Mouse (Mus musculus): ENCODE results near the gene Abcc12.

The Abcc12 gene

DNA sequence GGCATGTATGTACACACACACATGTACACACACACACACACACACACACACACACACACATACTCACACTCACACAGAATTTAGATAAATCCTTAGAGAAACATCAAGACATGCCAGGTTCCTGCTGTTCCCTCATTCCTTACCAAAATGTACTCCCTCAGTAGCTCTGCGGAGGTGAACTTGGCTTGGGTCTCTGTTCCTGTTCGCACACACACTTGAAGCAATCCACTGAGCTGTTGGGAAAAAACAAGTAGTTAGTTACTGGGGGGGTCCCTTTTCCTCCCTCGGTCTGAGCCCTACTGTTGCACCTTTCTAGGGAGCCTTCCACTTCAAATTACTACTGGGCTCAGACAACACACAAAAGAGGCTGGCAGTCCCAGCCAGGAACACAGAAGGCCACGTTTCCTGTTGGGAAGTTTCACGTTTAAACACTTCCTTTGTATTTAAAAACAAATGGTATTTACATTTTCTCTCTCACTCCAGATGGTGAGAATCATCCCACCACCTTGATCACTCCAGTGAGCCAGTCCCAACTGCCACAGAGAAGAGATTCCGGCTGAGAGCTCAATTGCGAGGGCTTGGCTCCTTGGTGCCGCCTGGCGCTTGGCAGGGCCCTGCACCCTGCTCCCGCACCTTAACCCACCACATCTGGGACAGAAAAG is 68.2 kb downstream of the Abcc12 start:
- no peak for DNase-seq (ENCODE audit: low read depth)

DNA sequence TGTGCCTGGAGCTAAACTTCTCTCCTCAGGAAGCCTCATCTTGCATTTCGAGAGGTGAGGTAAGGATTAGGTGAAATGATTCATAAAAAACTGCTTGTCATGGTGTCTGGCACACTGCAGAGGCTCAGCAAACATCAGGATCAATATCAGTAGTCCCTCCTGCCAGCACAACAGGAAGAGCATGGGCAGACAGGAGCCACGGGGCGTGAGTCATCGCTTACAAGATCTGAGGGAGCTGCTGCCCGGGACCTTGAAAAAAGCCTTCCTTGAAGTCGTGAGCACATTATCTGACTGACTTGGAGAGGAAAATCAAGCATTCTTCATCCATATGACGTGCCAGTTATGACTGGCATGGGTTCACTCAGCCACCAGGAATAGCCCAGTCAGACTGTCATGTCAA is 79.1 kb downstream of the Abcc12 start:
- peak; percentile 66 for DNase-seq (ENCODE audit: low read depth)

DNA sequence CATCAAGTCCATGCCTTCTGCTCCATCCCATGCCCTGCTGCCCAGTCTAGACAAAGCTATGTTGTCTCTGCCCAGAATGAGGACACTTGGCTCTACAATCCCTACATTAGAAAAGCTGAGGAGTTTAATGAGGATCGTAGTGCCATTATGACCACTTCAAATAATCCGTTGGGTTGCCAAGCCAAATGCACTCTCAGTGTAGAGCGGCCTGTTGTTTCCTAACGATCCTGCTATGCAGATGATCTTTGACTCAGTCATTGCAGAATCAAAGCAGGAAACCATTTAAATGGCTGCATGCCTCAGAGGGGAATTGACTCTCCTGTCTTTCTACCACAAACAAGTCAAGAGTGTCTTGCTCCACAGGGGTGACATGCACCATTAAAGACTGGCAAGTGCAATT is 85.4 kb downstream of the Abcc12 start:
- DNase-seq (ENCODE audit: low read depth), result no peak

DNA sequence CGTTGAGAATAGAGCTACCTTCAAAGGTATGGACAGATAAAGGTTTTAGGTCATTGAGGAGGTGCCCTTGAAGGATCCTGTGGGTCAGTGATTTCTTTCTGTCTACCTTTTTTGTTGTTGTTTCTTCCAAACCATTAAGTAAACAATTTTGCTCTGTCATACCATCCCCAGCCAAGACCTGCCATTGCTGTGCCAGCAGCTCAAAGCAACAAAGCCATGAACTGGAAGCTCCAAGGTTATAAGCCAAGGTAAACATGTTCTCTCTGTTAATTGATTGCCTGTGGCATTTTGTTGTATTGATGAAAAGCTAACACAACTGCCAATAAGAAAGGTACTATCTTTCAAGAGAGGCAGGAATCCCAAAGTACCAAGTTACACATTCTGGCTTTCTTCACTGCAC is 86.6 kb downstream of the Abcc12 start:
- DNase-seq (ENCODE audit: low read depth), result no peak

DNA sequence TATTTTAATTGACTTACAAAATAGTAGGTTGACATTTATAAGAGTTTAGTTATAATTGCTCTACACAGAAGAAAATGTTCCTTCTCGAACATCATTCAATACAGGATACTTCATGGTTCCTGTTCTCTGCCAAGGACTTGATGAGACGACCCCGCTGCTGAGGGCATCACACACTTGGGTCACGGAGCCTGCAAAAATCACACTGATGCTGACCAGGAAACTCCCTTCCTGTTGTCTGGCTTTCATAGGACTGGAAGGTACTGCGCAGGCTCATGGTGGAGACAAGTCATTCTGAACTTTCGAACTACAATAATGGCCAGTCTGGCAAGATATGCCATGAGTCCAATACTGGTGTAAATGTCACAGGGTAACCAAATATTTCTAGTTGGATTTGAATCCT is 95.1 kb downstream of the Abcc12 start:
- no peak for DNase-seq (ENCODE audit: low read depth)

DNA sequence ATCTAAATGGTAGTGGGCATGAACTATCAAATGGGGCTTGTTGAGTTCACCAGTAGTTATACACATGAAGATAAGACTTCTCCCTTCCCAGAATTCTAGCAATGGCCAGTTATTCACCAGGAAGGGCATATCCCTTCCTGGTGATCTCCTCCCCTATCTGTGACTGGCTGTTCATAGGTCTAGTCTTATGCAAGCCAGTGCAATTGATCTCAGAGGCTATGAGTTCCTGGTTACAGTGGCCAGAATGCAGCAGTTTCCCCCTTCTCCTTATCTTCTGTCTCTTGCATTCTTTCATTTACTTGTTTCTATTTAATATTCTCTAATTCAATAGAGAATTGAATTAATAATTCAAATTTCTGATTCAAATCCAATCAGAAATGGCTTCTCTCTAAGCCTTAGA is 96.2 kb downstream of the Abcc12 start:
- DNase-seq (ENCODE audit: low read depth), result no peak

DNA sequence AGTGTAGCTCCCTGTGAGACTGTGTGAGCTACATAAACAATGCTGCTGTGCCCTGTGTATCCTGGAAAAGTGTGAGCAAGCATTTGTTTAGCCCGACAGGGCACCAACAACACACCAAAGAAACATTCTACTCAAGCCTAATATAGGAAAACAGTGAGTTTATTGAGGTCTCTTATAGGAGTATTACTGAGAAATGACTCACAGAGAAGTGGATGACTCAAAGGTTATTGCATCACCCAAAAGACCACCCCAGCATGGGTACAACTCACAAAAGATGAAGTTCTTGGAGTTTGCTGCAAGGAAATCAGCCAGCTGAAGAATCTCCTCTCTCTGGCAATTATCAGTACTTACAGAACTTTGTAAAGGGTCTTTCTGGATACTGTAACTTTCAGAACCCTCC is 98.4 kb downstream of the Abcc12 start:
- DNase-seq (ENCODE audit: low read depth), result no peak

DNA sequence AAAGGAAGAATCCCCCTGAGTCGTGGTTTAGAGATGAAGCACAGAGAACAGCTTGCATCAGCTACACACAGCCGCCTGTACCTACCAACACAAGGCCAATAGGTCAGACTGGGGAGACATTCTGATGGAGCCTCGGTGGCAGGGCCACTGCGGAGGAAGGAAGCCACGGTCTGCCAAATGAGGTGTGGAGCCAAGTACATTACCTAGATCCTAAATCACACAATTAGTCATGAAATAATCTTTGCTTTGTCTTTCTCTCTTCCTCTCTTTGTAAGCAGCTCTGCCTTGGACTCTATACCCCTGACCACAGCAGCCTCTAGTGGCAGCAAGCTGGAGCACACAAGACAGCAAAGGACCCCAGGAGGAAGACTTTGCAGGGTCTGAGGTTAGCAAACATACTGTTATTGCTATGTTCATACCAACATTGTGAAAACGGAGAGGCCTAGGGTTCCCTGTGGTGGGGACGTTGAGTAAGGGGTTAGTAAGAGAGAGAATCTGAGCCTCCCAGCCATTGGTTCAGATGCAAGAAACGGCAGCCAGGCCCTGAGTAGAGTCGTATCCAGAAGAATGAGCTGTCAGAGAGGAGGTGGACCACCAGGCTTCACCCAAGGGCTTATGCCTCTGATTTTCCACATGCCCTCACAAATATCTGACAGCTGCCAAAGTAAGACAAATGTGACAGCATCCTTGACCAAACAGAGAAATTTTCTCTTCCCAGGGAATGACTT is 104.6 kb downstream of the Abcc12 start:
- DNase-seq (ENCODE audit: low read depth), result peak; percentile 38

DNA sequence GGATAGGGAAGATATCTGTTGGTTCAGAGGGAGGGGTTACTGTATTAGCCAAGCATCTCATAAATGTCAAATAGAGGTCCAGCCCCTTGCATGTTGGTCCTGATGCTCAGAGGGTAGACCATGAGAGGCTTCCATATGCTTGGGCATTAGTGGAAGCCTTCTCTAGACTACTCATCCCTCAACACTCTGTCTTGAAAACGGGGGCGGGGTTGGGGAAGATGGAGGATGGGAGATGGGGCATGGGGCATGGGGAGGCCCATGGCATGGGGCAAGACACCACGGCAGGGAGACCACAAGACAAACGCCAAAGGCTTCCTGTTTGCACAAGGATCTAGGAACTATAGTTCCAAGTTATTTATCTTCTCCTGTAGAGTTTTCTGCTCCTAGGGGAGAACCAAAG is 106.0 kb downstream of the Abcc12 start:
- no peak for DNase-seq (ENCODE audit: low read depth)

DNA sequence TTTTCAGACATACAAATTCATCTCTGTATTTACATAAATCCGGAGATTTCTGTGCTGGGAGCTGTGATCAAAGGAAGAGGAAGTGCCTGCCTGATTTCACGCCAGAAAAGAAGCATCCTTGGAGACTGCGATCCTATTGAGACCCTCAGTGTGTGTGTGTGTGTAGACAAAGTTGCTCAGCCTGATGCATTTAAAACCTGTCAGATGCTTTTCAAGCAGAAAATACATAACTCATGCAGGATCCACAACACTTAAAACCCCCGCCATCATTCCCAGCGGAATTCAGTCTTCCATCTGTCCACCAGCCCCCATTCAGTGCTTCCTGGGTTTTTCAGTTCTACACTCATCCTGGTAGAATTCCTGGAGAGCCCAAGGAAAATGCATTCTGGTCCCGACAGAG is 107.4 kb downstream of the Abcc12 start:
- DNase-seq (ENCODE audit: low read depth), result no peak

DNA sequence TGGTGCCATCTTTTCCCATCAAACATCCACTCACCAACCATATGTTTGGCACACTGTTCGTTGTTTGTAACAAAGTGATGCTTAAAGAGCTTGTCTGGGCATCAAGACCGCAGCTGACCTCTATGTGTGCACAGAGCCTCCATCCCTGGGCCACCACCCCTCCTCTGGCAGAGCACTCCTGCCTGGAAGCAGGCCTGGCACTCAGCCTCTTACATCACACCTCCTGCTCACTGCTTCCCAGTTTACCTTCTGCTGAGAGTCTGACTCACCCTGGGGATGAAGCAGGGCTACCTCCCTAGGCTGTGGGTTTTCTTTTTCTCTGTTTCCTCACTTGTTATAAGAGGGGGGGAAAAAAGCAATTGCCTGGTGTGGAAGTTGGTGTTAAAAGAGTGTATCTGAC is 109.8 kb downstream of the Abcc12 start:
- DNase-seq (ENCODE audit: low read depth), result peak; percentile 38

DNA sequence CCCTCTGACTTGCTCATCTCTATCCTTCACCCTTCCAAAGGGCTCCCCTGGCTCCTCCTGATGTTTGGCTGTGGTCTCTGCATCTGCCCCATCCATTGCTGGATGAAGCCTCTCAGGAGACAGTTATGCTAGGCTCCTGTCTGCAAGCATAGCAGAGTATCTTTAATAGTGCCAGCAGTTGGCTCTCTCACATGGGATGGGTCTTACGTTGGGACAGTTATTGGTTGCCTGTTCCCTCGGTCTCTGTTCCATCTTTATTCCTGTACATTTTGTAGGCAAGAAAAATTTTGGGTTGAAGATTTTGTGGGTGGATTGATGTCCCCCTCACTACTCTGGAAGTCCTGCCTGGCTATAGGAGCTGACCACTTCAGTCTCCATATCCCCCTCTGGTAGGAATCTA is 117.3 kb downstream of the Abcc12 start:
- no peak for DNase-seq (ENCODE audit: low read depth)

DNA sequence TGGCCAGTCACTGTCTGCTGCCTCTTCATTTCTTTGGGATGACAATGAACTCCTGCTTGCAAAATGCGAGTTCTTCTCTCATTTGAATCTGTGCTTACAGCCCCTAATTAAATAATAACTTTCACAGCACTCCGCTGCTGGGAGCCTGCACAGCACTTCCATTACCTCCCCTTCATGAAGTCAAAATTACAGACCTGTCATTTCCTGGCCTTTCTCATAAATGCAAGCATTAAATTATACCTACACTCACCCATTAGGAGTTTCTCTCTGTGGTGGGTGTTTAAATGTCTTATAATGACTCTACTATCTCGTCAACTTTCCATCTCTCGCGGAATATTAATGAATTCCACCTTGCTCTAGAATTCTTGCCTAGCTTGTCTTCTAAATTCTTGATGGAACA is 120.1 kb downstream of the Abcc12 start:
- DNase-seq (ENCODE audit: low read depth), result no peak

DNA sequence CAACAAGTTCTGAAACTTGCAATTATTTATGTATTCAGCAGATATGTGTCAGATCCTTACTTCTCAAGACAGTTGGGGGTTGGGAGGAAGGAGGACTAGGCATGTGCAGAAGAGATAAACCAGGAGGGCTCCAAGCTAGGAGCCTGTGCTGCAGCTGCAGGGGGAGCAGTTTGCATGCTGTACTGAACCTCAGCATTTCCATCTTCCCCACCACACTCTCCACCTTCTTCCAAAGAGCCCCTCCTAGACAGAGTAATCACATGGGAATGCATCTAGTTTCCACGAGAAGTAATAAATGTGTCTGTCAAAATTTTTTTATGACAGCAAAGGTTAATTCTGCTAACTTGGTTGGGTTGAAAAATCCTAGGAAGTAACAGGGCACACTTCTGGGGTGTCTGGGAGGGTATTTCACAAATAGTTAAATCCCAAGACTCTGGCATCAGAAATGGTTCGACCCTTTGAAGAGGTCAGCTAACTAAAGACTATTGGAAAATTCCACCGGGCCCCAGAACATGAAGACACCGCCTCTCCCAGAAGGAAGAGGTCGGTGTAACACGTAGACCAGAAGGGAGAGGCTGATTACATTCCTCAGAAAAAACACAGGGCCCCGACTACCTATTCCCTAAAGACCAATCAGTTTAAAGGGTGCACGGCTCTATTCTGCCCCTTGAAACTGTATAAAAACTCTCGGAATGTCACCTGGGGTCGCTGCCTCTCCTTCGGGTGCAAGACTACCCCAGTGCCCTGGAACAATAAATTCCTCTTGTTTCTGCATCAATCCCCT is 126.6 kb downstream of the Abcc12 start:
- DNase-seq (ENCODE audit: low read depth), result no peak

DNA sequence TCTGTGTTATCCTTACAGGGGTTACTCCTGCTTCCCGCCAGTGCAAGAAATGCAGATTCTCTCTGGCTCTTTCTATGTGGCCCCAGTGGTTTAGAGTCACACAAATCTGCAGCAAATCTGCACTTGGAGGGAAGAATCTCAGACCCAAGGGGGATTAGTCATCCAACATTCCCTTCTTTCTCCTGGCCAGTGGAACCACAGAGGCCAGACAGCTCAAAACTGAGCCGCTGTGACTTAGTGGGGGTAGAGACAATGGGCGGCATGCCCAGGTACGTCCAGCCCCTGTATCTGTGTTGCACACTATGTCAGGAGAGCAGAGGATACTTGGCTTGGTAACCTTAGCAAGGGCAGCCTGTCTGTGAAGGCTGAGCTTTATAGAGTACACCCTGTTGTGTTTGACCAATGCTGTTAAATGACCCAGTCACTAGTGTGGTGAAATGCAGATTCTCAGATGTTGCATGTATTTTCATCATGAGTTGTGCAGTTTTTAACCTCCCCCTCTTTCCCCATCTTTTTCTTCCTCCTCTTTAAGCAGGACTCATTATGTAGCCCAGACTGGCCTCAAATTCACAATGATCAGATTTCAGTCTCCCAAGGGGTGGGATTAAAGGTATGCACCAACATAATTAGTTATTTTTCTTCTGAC is 130.5 kb downstream of the Abcc12 start:
- peak; percentile 49 for DNase-seq (ENCODE audit: low read depth)

DNA sequence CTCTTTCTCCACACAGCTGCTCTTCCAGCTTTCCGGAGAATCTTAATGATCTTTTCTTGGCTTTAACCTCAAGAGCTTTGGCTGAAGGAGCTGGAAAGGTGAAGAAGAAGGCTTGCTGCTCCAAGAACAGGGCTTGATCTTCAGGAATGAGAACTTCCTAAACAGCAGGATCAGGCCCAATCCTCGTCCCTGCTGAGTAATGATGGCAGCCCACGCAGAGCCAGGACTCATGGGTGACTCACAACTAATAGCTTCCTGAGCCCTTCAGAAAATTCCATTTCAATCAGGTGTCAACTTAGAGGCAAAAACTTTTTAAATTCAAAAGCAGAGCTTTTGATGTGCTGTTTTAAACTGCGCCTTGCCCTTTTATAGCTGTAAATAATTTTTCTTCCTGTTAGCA is 135.0 kb downstream of the Abcc12 start:
- DNase-seq (ENCODE audit: low read depth), result peak; percentile 49

DNA sequence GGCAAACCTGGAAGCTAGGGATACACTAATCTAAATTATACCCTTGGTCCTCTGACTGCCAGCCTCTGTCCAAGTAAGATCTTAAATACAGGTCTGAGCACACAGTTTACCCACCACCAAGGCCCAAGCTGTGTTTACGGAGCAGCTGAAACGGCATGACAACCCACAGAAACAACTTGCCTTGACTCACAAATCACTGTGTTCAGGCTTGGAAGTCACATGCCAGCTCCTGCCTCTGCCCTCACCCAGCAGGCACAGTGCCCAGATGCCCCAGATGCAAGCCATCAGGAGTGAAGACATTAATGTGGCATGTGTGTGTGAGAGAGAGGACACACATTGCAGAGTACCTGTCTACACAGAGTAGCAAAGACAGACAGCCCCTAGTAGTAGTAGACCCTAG is 136.7 kb downstream of the Abcc12 start:
- DNase-seq (ENCODE audit: low read depth), result peak; percentile 38

DNA sequence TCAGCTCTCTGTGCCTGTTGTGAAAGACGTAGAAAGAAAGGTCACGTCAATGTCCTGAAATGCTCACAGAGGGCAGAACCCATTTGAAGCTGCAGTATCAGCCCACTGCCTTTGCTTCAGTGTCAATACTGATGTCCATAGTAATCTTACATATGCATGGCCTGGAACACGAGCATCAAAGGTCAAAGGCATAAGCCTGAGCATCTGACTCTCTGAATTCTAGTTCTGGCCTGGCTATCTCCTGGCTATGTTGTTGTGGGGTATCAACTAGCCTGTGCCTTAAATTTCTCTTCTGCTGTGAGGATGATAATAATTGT is 141.5 kb downstream of the Abcc12 start:
- DNase-seq (ENCODE audit: low read depth), result no peak

DNA sequence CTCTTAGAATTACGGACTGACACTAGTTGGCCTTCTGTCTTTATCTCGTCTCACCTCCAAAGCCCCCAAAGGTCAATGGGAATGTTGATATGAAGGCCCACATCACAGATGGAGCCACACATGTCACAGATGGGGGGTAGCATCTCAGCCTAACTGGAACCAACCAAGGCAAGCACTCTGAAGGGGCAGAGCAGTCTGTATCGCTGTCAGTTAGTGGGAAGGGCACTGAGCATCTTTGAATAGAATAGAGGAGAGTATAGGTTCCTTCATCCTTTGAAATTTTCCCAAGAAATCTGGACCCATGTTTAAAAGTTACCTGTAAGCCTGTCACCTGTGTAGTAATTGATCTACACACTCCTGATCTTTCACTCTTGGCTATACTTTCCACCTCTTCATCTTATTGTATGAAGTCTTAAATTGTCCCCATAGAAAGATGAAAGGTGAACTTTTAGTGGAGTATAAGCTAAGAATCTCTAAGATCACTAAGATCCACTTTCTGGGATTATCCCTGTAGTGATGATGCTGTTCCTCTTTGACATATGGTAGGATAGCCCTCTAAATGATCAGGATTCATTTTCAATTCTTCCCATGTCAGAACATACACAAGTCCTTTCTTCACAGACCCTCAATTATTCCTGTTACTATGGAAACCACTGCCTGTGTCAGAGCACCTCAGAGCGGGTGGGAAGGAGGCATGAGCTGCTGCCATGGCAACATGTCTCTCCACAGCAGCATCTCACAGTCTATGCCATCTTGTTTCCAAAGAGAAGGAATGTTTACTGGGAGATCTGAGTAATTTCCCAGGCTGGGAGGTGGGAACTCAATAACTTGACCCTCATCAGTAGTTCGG is 142.1 kb downstream of the Abcc12 start:
- DNase-seq (ENCODE audit: low read depth), result no peak

DNA sequence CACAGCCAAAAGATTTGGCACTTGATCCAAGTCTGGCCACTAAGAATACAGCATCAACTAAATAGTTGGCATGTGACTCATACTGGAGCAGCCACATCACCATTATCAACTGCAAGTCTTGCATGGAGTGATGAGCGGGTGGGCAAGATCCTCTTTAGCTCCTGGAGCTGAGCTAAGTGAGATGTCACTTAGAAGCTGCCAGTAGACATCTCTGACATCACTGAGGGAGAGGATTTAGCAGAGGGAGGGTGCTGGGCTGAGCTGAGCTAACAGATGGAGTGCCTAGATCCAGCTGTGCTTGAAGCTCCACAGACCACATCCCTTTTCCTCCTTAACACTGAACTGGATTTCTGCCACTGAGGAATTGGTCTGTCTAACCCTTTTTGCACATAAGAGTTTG is 143.1 kb downstream of the Abcc12 start:
- DNase-seq (ENCODE audit: low read depth), result no peak
